Mouse (Mus musculus) regulatory T cell (primary cell): ENCODE results near the gene Zfp287.
"Not testable (repeated sequence)": the region's sequence is repeated elsewhere in the genome, so short reads cannot be mapped to it uniquely, and the experiment has no call there.

ENCODE experiments used
- in situ Hi-C: fragments of 300-600 bp; cut with MboI, MseI; formaldehyde crosslinking; loops from one replicate; pipeline ENCODE4 v1.15.1; 2025; ENCODE audit warnings: high pct_unique_total_duplicates

Gene Zfp287

DNA sequence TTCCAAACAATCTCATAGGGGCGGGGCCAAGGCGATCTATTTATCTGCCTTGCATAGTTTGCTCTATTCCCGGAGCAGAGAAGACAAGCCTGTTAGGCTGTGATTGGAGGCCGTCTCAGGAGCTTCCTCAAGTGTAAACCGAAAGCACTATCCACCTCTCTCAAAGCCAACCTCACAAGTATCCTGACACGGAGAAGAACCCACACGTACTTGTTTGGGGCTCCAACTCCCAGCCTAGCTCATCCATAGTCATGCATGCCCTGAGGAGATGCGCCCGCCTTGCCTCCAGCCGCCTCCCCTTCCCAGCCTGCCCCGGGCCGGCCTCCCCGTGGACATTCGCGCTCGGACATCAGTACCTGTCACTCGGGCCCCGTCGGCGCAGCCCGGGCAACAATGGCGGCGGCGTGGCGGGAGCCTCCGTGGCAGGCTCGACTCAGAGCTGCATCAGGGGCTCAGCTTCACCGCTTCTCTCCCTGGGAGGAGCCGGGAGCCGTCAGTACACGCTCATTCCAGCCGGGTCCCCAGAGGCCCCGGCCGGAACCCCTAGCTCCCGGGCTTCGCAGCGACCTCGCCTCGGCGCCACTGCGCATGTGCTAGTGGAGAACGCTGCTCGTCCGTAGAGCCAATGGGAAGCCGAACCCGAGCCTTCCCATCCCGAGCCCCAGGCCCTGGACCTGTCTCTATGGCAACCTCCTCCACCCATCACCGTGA lies at the start of gene Zfp287:
Gene Zfp287 (minus strand): TSS at position 595 of the 711 bp plus-strand sequence.
- in situ Hi-C loops = no loop called here

- in situ Hi-C loops = no loop called here
These were observed 44.8 kb upstream of the Zfp287 start for GRCm38 (mm10) chr11:62776510-62776909.

GRCm38 (mm10) chr11:62760755-62761457 lies 29.2 kb upstream of the Zfp287 start:
- in situ Hi-C loops = no loop called here

- in situ Hi-C loops = loop anchor here (5.0 kb wide), 2 partner anchors 119 to 374 kb away; partner anchors contain the start of gene Tvp23b
These were observed 26.8 kb upstream of the Zfp287 start for GRCm38 (mm10) chr11:62758491-62758890.

DNA sequence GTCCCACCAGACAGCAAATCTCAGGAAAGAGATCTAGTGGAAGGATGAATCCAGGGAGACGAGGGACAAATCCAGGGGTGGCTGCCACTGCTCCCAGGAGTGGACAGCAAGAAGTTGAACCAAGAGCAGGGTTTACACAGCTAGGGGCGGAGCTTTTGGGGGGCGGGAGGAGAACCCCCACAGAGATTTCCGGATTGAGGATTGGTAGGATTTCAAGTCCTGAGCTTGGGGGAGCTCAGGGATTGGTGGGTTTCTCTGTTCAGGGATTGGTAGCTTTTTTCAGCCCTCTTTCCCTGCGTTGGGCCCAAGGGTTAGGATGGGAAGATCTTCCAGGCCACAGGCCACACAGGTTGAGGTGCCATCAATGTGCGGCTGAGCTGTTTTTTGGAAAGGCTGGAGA lies 26.2 kb upstream of the Zfp287 start:
- in situ Hi-C loops = loop anchor here (5.0 kb wide), 2 partner anchors 119 to 374 kb away; partner anchors contain the start of gene Tvp23b

DNA sequence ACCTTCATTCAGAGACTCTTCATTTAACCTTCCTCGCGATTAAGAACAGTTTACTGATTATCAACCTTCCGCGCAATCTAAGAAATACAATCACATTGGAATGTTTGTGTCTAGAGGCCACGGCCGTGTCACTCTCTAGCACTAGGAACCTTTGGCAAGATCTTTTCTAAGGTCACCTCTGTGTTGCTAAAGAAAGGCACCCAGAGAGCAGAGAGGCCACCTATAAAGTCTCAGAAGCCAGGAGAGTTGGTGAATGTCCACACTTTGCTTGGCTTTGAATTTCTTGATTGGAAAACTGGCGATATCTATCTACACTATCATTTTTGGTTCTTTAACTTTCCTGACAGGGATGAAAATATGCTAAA lies 25.4 kb upstream of the Zfp287 start:
- in situ Hi-C loops = loop anchor here (5.0 kb wide), 2 partner anchors 120 to 375 kb away; partner anchors contain the start of gene Tvp23b

- in situ Hi-C loops = loop anchor here (5.0 kb wide), 2 partner anchors 121 to 376 kb away; partner anchors contain the start of gene Tvp23b
These were observed 24.9 kb upstream of the Zfp287 start for GRCm38 (mm10) chr11:62756456-62757142.

- in situ Hi-C loops = loop anchor here (5.0 kb wide), 1 partner anchor 165 kb away; no protein-coding TSS in a partner anchor
These were observed 21.1 kb upstream of the Zfp287 start, which contains the start of gene Gm10428 for GRCm38 (mm10) chr11:62752780-62753179. Gm10428 (plus strand) TSS chr11:62753100.

DNA sequence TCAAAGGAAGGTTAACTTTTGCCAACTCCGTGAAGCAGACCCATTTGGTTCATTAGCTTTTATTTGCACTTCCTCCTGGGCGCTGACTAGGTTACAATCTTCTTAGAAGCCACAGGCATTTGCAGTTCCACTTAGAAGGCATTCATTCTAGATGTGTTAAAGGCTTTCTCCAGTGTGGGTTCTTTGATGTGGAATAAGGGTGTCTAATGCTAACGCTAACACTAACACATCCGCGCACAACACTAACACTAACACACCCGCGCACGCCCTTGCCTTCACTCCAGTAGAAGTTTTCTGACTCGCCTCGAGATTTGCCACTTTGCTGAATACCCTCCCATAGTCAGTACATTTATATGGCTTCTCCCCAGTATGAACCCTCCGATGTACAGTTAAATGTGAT lies 20.5 kb upstream of the Zfp287 start:
- in situ Hi-C loops = loop anchor here (5.0 kb wide), 1 partner anchor 165 kb away; no protein-coding TSS in a partner anchor

- in situ Hi-C loops = not testable (repeated sequence)
These were observed 17.7 kb upstream of the Zfp287 start for GRCm38 (mm10) chr11:62749445-62749844.

- in situ Hi-C loops = no loop called here
These were observed 16.4 kb upstream of the Zfp287 start for GRCm38 (mm10) chr11:62748062-62748461.

DNA sequence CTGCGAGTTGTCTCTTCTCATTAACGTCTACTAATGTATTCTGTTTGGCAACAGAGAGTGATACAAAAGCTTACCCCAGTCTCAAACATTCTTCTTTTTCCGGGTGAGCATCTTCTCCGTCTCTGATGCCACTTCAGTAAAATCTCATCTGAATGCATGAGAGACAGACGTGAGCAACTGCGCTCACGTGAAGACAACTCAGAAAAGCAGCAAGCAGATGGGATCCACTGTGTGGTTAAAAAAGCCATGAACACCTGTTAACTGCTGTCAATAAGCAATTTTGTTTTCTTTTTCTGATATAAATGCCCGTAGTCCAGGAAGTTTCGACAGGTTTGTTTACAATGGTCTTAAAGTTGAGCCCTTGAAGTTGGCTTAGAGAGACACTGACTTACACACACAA lies 15.5 kb upstream of the Zfp287 start:
- in situ Hi-C loops = no loop called here

DNA sequence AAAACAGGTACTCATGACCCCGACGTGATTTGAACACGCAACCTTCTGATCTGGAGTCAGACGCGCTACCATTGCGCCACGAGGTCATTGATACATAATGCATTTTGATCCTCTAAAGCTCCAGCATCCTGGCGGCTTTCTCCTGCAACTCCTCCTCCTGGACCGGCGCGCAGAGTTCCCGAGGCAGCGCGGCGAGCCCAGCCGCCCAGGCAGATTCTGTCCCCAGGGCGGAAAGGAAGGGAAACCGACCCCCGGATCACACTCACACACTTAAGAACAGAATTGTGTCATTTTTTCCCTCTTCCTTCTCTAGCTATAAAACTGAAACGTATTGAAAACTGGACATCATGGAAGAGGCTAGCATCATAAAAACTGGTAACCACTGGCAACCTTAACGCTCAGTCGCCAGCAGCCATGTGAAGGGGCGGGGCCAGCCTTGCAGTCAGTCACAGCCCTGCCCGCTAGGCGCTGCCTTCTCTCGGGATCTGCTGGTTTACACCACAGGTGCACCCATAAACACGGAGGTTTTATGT lies 14.4 kb upstream of the Zfp287 start:
- in situ Hi-C loops = no loop called here

DNA sequence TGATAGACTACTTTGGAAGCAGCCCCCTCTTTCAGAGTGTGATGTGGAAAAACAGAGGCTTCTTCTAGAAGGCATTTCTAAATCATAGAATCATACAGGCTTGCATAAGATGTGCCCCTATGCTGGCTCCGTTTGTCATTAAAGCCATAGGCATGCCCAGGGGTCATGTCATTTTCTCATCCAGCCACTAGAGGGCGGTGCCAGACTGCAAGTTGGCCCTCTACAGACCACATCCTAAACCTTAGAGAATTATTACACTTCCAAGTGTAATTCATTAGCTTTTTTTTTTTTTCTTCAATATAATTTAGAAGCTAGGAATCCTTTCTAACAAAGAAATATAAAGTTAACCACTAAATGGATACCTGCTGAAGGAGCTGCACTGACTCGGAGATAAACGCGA lies 12.4 kb upstream of the Zfp287 start:
- in situ Hi-C loops = no loop called here

DNA sequence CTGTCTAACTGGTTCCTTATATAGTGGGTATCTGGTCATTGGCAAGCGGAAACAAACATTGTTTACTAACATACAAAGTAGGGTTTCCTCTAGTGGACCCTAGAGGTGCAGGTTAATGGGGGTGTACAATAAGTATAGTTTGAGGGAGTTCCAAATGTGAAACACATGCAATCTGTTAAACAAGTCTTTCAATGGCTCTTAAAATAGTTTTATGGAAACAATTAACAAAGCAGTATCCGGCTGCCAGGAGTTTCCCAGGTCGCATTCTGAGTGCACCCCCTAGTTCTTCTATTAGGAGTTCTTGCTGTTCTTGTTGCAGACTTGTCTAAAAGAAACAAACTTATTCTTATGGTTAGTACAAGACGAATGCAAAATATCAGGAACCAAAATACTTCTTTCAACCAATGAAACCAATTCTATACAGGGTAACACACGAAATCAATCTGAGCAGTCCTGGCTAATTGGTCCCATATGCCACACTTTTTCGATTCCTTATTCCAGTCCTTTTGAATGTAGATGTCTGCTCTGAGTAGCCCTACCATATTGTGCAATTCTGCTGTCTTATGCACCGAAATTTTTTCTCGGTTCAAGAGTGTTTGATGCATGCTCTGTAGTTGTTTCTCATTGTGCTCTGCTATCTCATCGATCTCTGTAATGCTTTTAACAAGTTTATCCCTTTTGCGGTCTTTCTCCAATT lies 10.7 kb upstream of the Zfp287 start:
- in situ Hi-C loops = no loop called here

DNA sequence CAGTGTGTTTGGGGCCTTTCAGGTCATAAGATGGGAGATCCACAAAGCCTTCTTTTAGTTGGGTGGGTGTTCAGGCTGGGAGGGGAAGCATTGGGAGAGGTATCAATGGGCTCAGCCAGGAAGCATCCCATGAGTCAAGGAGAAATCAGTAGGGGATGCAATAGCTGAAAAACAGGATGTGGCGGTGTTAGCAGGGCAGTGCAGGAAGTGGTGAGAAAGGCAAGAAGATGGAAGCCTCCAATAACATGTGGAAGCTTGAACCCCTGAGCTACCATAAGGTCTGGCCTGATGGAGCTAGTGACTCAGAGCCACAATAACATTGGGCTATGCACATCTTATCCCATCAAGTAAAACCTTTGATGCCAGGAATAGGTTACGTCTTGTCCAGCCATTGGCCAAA lies 9.5 kb upstream of the Zfp287 start:
- in situ Hi-C loops = no loop called here

- in situ Hi-C loops = no loop called here
These were observed 960 bp upstream of the Zfp287 start for GRCm38 (mm10) chr11:62732665-62733064.

- in situ Hi-C loops = no loop called here
These were observed 300 bp upstream of the Zfp287 start for GRCm38 (mm10) chr11:62732022-62732387.

DNA sequence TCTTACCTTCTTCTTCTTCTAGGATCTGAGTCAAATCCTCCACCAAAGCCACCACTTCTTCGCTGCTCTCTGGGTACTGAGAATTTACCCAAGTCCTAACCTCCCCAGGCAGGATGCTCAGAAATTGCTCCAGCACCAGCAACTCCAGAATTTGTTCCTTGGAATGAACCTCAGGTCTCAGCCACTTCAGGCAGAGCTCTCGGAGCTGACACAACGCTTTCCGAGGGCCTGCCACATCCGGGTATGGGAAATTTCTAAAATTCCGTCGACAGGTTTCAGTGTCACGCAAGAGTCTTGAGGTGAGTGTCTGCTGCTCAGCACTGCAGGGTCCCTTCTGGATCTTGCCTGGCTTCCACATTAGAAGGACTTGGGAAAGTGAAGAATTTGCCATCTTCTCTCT lies 3.4 kb downstream of the Zfp287 start:
- in situ Hi-C loops = no loop called here

GRCm38 (mm10) chr11:62710657-62711056 lies 21.0 kb downstream of the Zfp287 start:
- in situ Hi-C loops = no loop called here

- in situ Hi-C loops = no loop called here
These were observed 23.5 kb downstream of the Zfp287 start for GRCm38 (mm10) chr11:62708252-62708651.
